Mouse (Mus musculus): ENCODE data around the gene Pde8a. TPM values are rescaled to one million over a fixed set of nuclear protein-coding genes. Genes with fewer than 3 reads are reported as not detected.
"Not testable (repeated sequence)": the region's sequence is repeated elsewhere in the genome, so short reads cannot be mapped to it uniquely, and the experiment has no call there.

Pde8a gene
- polyA plus RNA-seq, 1 experiment from 2014 or later: 2.6 TPM

DNA sequence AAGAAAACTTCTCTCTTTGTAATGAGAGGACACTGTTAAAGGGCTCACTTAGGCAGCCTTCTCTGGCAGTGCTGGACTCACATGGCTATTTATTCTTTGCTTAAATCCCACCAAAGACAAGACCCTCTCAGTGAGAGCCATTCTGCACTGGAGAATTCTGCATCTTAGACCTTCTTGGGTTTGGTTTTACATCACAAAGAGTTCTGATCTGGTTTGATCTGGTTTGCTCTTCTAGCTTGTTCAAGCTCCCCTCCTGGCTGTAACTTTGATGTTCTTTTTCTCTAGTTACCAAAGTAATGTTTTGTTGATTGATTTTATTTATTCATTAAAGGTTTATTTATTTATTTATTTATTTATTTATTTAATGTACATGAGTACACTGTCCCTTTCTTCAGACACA, 30.2 kb upstream of the Pde8a start:
- Histone ChIP-seq H3K36me3 (replicated peaks; ENCODE audit: control insufficient read depth, insufficient read depth) (no peaks in the 10 kb centered on the region), H3K4me2 (replicated peaks) (no peak overlapping the region), H3K27me3 (ENCODE audit: control insufficient read depth, insufficient read depth, low read length) (no peaks in the 10 kb centered on the region), H3K27ac (no peak overlapping the region), H3K9ac (no peak overlapping the region), H3K4me3 (replicated peaks; ENCODE audit: low read length) (no peak overlapping the region), H3K9me3 (ENCODE audit: control insufficient read depth, low read length) (no peaks in the 10 kb centered on the region), H3K4me1 (replicated peaks; ENCODE audit: control insufficient read depth, insufficient read depth, low read length) (no peaks in the 10 kb centered on the region)
- DNase-seq (ENCODE audit: low spot score): no peak
- ATAC-seq (ENCODE audit: low FRiP score): no peak

DNA sequence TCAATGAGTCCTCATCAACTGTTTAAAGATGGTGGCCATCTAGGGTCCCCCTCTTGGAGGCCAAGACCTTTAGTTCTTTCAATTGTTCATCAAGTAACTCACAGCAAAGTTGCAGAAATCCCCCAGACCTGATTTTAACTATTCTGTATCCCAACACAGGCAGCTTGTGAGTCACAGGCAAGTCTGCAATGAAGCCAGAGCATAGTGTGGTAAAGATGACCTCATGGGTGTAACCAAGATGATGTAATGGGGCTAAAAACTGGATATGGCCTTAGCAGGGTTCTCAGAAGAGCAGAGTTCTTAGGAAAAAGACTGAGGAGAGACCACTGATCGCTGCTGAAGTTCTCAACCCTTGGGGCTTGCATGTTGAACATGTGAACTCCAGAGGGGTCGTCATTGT, 29.3 kb upstream of the Pde8a start:
- 81% methylated on average over 2 of the region's 2 CpGs for WGBS
- Histone ChIP-seq H3K27ac (no peak overlapping the region), H3K4me3 (replicated peaks; ENCODE audit: low read length) (no peak overlapping the region), H3K9ac (no peak overlapping the region), H3K27me3 (ENCODE audit: control insufficient read depth, insufficient read depth, low read length) (no peaks in the 10 kb centered on the region), H3K9me3 (ENCODE audit: control insufficient read depth, low read length) (no peaks in the 10 kb centered on the region), H3K36me3 (replicated peaks; ENCODE audit: control insufficient read depth, insufficient read depth) (no peaks in the 10 kb centered on the region), H3K4me2 (replicated peaks) (no peak overlapping the region), H3K4me1 (replicated peaks; ENCODE audit: control insufficient read depth, insufficient read depth, low read length) (no peaks in the 10 kb centered on the region)
- DNase-seq (ENCODE audit: low spot score) (no peak), ATAC-seq (ENCODE audit: low FRiP score) (no peak)

DNA sequence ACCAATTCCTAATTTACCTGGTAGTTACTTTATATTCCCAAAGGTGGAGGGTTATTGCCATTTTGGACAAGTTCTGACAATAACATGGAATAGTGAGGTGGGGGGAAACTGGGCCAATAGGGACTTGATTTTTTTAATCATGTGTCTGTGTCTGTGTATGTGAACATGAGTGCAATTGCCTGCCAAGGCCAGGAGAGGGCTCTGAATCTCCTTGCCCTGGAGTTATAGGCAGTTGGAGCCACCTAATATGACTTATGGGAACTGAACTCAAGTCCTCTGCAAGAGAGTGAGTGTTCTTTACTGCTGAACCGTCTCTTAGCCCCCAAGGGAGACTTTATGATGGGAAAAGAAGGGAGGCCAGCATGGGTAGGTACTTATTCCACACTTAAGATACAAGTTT, 28.7 kb upstream of the Pde8a start:
- H3K4me3 ChIP-seq (replicated peaks; ENCODE audit: low read length): no peak overlapping the region
- H3K27ac ChIP-seq: no peak overlapping the region
- no peak overlapping the region for H3K9ac ChIP-seq
- H3K36me3 ChIP-seq (replicated peaks; ENCODE audit: control insufficient read depth, insufficient read depth): no peaks in the 10 kb centered on the region
- H3K4me1 ChIP-seq (replicated peaks; ENCODE audit: control insufficient read depth, insufficient read depth, low read length): no peaks in the 10 kb centered on the region
- no peak for ATAC-seq (ENCODE audit: low FRiP score)
- no peak overlapping the region for H3K4me2 ChIP-seq (replicated peaks)
- no peaks in the 10 kb centered on the region for H3K27me3 ChIP-seq (ENCODE audit: control insufficient read depth, insufficient read depth, low read length)
- no peaks in the 10 kb centered on the region for H3K9me3 ChIP-seq (ENCODE audit: control insufficient read depth, low read length)
- WGBS: 91% methylated on average over 1 of the region's 1 CpGs
- DNase-seq (ENCODE audit: low spot score): no peak

DNA sequence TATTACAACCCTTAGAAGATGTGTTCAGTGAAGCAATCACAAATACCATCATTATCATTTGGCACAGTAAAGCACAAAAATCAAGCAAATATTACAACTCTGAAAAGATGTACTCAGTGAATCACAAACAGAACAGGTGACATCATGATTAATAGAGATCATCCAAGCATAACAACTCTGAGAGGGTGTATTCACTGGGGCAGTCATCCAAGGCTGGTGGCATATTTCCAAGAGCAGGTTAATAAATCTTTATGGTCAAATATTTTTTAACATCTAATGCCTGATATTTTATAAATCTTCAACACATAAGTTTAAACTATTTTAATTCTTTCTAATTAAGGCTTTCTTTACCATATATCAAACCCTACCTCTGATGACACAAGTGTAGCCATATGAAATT, 27.4 kb upstream of the Pde8a start:
- H3K4me1 ChIP-seq (replicated peaks; ENCODE audit: control insufficient read depth, insufficient read depth, low read length): not testable (repeated sequence)

GRCm38 (mm10) chr7:81189180-81189579, 24.2 kb upstream of the Pde8a start:
- H3K4me1 ChIP-seq (replicated peaks; ENCODE audit: control insufficient read depth, insufficient read depth, low read length): no peaks in the 10 kb centered on the region
- ATAC-seq (ENCODE audit: low FRiP score) (no peak), DNase-seq (ENCODE audit: low spot score) (no peak)
- 82% methylated on average over 9 of the region's 9 CpGs for WGBS
- no peak overlapping the region for H3K9ac ChIP-seq
- no peaks in the 10 kb centered on the region for H3K27me3 ChIP-seq (ENCODE audit: control insufficient read depth, insufficient read depth, low read length)
- H3K4me3 ChIP-seq (replicated peaks; ENCODE audit: low read length): no peak overlapping the region
- H3K27ac ChIP-seq: no peak overlapping the region
- no peaks in the 10 kb centered on the region for H3K9me3 ChIP-seq (ENCODE audit: control insufficient read depth, low read length)
- no peaks in the 10 kb centered on the region for H3K36me3 ChIP-seq (replicated peaks; ENCODE audit: control insufficient read depth, insufficient read depth)
- H3K4me2 ChIP-seq (replicated peaks): no peak overlapping the region

More for the DNA sequence above, 27.4 kb upstream of the Pde8a start:
- H3K27ac ChIP-seq; H3K36me3 ChIP-seq (replicated peaks; ENCODE audit: control insufficient read depth, insufficient read depth); H3K27me3 ChIP-seq (ENCODE audit: control insufficient read depth, insufficient read depth, low read length); H3K4me2 ChIP-seq (replicated peaks); H3K4me3 ChIP-seq (replicated peaks; ENCODE audit: low read length); H3K9ac ChIP-seq; DNase-seq (ENCODE audit: low spot score); ATAC-seq (ENCODE audit: low FRiP score); H3K9me3 ChIP-seq (ENCODE audit: control insufficient read depth, low read length): not testable (repeated sequence)

DNA sequence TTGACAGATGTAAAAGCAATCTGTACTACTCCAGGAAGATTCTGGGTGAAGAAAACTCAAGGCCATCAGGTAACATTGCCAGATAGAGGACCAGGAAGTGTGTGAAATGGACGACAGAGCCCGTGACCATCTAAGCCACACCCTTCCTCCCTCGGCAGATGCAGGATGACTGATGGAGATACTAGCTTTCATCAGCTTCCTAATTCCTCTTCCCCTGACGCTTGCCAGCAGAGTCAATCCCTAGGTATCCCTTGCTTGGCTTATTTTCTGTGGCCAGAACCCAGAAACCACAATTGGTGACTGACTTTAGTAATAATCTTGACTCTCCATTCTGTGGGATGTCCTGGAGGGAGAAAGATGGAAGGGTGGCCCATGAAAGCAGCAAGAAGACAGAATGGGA, 17.9 kb upstream of the Pde8a start:
- Histone ChIP-seq H3K4me1 (replicated peaks; ENCODE audit: control insufficient read depth, insufficient read depth, low read length) (no peaks in the 10 kb centered on the region), H3K9ac (no peak overlapping the region), H3K27ac (no peak overlapping the region), H3K4me3 (replicated peaks; ENCODE audit: low read length) (no peak overlapping the region), H3K36me3 (replicated peaks; ENCODE audit: control insufficient read depth, insufficient read depth) (no peaks in the 10 kb centered on the region), H3K9me3 (ENCODE audit: control insufficient read depth, low read length) (no peaks in the 10 kb centered on the region), H3K4me2 (replicated peaks) (no peak overlapping the region), H3K27me3 (ENCODE audit: control insufficient read depth, insufficient read depth, low read length) (no peaks in the 10 kb centered on the region)
- no peak for DNase-seq (ENCODE audit: low spot score)
- ATAC-seq (ENCODE audit: low FRiP score): no peak
- WGBS: 69% methylated on average over 4 of the region's 4 CpGs

GRCm38 (mm10) chr7:81196796-81197195, 16.6 kb upstream of the Pde8a start:
- Histone ChIP-seq H3K4me2 (replicated peaks) (no peak overlapping the region), H3K4me1 (replicated peaks; ENCODE audit: control insufficient read depth, insufficient read depth, low read length) (no peaks in the 10 kb centered on the region), H3K27ac (no peak overlapping the region), H3K27me3 (ENCODE audit: control insufficient read depth, insufficient read depth, low read length) (no peaks in the 10 kb centered on the region), H3K9ac (no peak overlapping the region), H3K36me3 (replicated peaks; ENCODE audit: control insufficient read depth, insufficient read depth) (no peaks in the 10 kb centered on the region), H3K4me3 (replicated peaks; ENCODE audit: low read length) (no peak overlapping the region), H3K9me3 (ENCODE audit: control insufficient read depth, low read length) (no peaks in the 10 kb centered on the region)
- no peak for ATAC-seq (ENCODE audit: low FRiP score)
- 79% methylated on average over 3 of the region's 3 CpGs for WGBS
- DNase-seq (ENCODE audit: low spot score): no peak

DNA sequence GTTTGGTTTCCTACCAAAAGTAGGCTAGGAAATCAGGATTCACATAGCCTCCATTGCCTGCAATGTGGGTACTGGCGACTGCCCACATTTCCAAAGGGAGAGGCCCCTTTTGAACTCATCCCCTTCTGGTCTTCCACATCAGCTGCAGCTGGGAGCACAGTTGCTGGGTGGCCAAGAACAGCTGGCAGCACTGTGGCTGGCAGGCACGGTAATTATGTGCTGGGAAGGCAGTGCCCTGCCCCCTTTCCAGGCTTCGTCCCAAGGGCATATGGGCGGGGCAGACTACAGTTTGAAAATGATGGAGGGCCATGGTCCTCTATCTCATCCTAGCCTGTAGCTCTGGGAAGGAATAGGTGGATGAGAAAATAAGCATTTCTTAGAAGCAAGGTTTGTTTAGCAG, 14.9 kb upstream of the Pde8a start:
- H3K4me3 ChIP-seq (replicated peaks; ENCODE audit: low read length): no peak overlapping the region
- ATAC-seq (ENCODE audit: low FRiP score) (no peak), DNase-seq (ENCODE audit: low spot score) (no peak)
- H3K4me1 ChIP-seq (replicated peaks; ENCODE audit: control insufficient read depth, insufficient read depth, low read length): no peaks in the 10 kb centered on the region
- 38% methylated on average over 4 of the region's 4 CpGs for WGBS
- no peak overlapping the region for H3K4me2 ChIP-seq (replicated peaks)
- H3K27ac ChIP-seq: no peak overlapping the region
- no peaks in the 10 kb centered on the region for H3K36me3 ChIP-seq (replicated peaks; ENCODE audit: control insufficient read depth, insufficient read depth)
- no peaks in the 10 kb centered on the region for H3K9me3 ChIP-seq (ENCODE audit: control insufficient read depth, low read length)
- no peaks in the 10 kb centered on the region for H3K27me3 ChIP-seq (ENCODE audit: control insufficient read depth, insufficient read depth, low read length)
- H3K9ac ChIP-seq: no peak overlapping the region

DNA sequence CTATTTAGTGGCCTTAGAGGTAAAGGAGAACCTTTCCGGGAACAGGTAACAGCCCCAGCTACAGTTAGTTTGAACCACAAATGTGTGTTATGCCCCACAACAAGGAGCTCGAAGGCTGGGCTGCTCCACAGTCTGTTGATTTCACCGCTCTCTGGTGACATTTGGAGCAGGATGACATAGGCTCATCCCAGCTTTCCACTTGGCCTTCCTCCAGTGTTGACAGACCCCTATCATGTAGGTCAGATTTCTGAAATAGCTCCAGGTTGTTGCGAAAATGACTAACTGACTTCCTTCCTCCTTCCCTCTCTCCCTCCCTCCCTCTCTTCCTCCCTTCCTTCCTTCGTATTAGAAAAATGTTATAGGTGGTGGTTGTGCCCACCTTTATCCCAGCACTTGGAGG, 14.3 kb upstream of the Pde8a start:
- H3K27me3 ChIP-seq (ENCODE audit: control insufficient read depth, insufficient read depth, low read length): no peaks in the 10 kb centered on the region
- no peak overlapping the region for H3K9ac ChIP-seq
- H3K4me3 ChIP-seq (replicated peaks; ENCODE audit: low read length): no peak overlapping the region
- no peaks in the 10 kb centered on the region for H3K36me3 ChIP-seq (replicated peaks; ENCODE audit: control insufficient read depth, insufficient read depth)
- H3K4me1 ChIP-seq (replicated peaks; ENCODE audit: control insufficient read depth, insufficient read depth, low read length): no peaks in the 10 kb centered on the region
- ATAC-seq (ENCODE audit: low FRiP score): no peak
- H3K27ac ChIP-seq: no peak overlapping the region
- H3K9me3 ChIP-seq (ENCODE audit: control insufficient read depth, low read length): no peaks in the 10 kb centered on the region
- H3K4me2 ChIP-seq (replicated peaks): no peak overlapping the region
- no peak for DNase-seq (ENCODE audit: low spot score)
- WGBS: 67% methylated on average over 5 of the region's 5 CpGs

GRCm38 (mm10) chr7:81199757-81200156, 13.6 kb upstream of the Pde8a start:
- Histone ChIP-seq H3K27me3 (ENCODE audit: control insufficient read depth, insufficient read depth, low read length) (no peaks in the 10 kb centered on the region), H3K4me2 (replicated peaks) (no peak overlapping the region), H3K4me1 (replicated peaks; ENCODE audit: control insufficient read depth, insufficient read depth, low read length) (no peaks in the 10 kb centered on the region), H3K9ac (no peak overlapping the region), H3K27ac (no peak overlapping the region), H3K9me3 (ENCODE audit: control insufficient read depth, low read length) (no peaks in the 10 kb centered on the region), H3K4me3 (replicated peaks; ENCODE audit: low read length) (no peak overlapping the region), H3K36me3 (replicated peaks; ENCODE audit: control insufficient read depth, insufficient read depth) (no peaks in the 10 kb centered on the region)
- ATAC-seq (ENCODE audit: low FRiP score) (no peak), DNase-seq (ENCODE audit: low spot score) (no peak)
- 61% methylated on average over 4 of the region's 4 CpGs for WGBS
